Mouse (Mus musculus) spleen, adult 2 months (tissue): ENCODE data around the gene Snx29.

ENCODE experiments used
- CTCF ChIP-seq: fragments of 200-500 bp; IDR thresholded peaks from 2 replicates; pipeline ENCODE4 v1.5.1; 2011; ENCODE audit warnings: mild to moderate bottlenecking, inconsistent platforms; ENCODE audit not compliant: insufficient read depth, insufficient read length, insufficient replicate concordance; ENCODE audit errors: extremely low read depth
- POLR2A ChIP-seq: fragments of 200-500 bp; IDR thresholded peaks from 2 replicates; pipeline ENCODE4 v1.6.1; 2011; ENCODE audit warnings: low read depth, low read length, inconsistent platforms

DNA sequence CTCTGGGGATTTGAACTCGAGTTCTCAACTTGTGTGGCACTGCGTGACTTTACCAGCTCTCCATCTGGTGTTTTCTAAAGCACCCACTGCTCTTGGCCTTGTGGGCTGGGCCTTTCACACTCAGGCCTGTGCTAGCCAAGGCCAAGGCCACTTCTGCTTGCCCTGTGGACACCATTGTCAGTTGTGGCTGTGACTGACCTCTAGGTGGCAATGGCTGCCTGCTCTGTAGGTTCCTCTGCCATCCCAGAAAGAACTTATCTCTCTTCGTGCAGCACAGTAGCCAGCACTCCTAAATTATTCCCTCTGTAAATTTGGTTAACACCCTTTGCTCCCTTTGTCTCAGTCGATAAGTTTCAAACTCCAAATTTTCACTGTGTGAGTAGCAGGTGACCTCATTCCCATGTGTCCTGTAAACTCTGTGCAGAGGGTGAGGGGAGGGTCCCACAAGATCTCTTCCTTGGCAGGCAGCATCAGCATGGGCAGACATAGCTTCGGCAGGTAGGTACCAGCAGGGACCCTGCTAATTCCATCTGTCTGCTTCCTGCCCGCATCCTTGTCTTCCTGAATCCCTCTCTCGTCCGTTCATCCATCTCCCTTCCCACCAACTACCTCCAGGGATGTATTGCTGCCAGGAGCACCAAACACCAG, 375.1 kb downstream of the Snx29 start:
- TF ChIP-seq CTCF (peak; percentile 12; the same call in 1 of the 2 replicates), POLR2A (no peak)
